Mouse (Mus musculus): ENCODE data around the gene Ccdc155.

Gene Ccdc155

DNA sequence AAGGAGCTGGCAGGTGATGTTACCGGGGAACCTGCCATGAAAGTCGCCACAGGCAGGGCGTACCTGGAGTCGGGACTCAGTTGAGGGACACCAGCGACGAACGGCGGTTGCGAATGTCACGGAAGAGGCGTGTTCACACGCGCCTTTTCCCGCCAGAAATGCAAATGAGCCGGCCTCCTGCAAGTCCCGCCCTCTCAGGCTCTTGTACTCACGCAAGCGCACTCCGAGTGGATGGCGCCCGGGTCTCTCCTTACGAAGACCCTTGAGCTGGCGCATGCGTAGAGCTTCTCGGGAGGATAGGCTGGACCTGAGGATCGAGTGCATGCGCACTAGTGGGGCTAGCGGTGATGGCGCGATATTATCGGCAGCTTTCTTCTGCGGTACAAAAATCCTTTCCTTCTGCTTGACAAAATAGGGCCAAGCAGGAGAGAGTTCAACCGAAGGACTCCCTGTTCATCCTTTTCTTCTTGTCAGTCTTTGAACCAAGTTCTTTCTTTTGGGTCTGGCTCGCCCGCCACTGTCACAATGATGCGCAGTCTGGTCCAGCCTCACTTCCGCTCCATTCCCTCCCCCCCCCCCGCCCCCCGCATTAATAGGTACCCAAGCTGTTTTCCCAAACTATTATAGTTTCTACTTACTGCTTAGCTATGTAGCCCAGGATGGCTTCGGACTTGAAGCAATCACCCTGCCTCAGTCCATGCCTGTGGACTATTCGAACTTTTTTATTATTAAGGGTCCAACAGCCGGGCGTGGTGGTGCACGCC, at the start of gene Ccdc155:
Gene Ccdc155, minus strand, starts transcription at position 513 of the 764 bp plus-strand sequence.
- in situ Hi-C loops (cut with MboI; ENCODE audit: unreplicated experiment in 2 of 2), result loop anchor here (5.0 kb wide), 4 partner anchors 33 to 122 kb away; partner anchors contain the start of gene Cd37 (in 1 of the 2)

- in situ Hi-C loops (cut with MboI; ENCODE audit: unreplicated experiment in 2 of 2), result no loop called here
Observed at GRCm38 (mm10) chr7:45253806-45254205, 49.1 kb upstream of the Ccdc155 start.

DNA sequence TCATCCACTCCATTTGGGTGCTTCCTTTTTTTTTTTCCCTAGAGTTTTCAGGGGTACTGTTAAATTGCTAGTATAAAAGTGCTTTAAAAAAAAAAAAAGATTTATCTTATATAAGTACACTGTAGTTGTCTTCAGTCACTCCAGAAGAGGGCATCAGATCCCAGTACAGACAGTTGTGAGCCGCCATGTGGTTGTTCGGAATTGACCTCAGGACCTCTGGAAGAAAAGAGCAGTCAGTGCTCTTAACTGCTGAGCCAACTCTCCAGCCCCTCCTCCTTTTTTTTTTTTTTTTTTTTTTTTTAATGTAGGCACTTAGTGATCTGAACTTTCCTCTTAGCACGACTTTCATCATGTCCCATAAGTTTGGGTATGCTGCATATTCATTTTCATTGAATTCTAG, 43.0 kb upstream of the Ccdc155 start:
- in situ Hi-C loops (cut with MboI; ENCODE audit: unreplicated experiment in 2 of 2), result no loop called here

- in situ Hi-C loops (cut with MboI; ENCODE audit: unreplicated experiment in 2 of 2), result no loop called here
Observed at GRCm38 (mm10) chr7:45241389-45241749, 36.7 kb upstream of the Ccdc155 start.

GRCm38 (mm10) chr7:45240633-45241388, 36.1 kb upstream of the Ccdc155 start, which contains the start of gene Slc6a16:
Gene Slc6a16, plus strand, starts transcription at chr7:45241085.
- in situ Hi-C loops (cut with MboI; ENCODE audit: unreplicated experiment in 2 of 2), result no loop called here

DNA sequence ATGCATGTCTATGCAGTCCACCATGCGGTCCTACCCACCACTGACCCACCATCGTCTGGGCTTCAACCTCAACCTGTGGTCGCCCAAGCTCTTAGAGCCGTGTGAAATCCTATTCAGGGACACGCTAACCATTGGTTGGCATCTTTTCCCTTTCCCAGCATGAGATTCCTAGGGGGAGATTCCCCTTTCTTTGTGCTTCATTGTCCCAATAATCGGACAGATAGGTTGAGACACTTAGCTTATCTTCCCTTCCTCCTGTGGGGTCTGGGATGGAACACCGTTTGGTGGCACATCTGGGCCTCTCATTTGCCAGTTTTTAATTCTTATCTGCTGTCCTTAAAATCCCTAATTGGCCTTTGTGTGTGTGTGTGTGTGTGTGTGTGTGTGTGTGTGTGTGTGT, 35.4 kb upstream of the Ccdc155 start:
- in situ Hi-C loops (cut with MboI; ENCODE audit: unreplicated experiment in 2 of 2), result no loop called here

DNA sequence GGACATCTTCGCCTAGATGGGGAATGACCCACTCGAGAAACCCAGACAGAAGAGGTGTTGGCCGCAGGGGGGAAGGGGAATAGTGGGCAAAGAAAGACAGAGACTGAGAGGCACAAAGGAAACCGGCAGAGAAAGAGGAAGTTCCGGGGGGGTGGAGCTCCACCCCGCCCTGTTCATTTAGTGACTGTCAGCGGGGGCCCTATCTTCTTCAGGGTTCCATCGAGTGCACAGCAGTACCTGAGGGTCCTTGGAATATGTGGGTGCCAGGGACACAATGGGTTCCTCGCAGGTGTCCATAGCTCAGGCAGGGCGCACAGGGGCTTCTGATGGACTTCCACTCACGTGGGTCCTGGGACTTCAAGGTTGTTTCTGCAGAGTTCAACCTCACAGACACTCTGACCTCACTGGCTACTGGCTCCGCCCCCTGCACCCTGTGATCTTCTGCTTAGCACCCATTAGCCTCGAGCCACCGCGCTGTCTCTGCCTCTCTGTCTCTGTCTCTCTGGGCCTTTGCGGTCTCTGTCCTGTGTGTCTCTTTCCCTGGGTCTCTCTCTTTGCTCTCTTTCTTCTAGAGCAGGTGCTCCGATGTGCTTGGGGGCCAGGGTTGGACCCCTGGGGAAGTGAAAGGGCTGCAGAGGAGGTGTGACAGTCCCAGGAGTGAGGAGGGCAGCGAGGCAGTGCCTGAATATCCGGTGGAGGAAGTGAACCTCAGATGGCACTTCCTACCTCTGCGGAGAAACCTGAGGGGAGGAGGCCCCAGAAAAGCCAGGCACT, 34.2 kb upstream of the Ccdc155 start, which contains the start of gene Cd37:
Gene Cd37, minus strand, starts transcription at position 393 of the 774 bp plus-strand sequence.
- in situ Hi-C loops (cut with MboI; ENCODE audit: unreplicated experiment in 2 of 2), result loop anchor here in 1 of 2 experiments (5.0 kb wide), 1 partner anchor 37 kb away; the partner anchor contains the start of gene Ccdc155

DNA sequence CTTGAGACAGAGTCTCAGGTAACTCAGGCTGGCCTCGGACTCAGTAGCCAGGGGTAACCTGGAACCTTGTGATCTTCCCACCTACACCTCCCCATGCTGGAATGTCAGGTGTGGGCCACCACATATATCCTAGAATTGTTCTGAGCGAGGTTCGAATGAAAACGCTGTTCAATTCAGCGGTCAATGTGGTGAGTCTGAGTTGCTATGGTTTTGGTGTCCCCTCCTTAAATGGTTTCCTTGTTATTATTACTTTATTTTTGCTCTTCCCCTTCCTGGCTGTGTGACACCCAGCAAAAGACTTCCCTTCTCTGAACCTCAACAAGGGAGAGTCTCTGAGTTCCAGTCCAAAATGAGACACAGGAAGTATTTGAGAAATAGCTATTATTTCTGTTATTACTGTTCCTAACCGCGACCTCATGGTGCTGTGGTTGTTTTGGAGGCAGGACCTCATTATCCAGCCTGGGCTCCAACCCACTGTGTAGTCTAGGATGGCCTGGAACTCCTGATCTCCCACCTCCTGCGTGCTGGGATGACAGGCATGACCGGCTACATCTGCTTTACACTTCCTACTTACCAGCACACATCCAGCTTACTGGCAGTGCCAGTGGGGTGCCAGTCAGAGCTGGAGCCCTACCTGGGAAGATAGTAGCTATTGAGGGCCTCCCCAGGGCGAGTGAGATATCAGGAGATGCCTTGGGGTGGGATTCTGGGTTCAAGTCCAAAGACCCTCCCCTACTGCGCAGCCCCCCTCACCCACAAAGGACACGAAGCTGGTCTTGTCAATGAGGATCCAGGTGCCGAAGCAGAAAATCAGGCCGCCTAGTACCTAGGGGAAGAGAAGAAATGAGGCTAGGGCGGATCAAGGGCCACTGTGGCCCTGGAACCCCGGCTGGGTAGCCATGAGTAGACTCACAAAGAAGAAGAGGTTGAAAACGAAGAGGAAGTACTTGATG, 33.3 kb upstream of the Ccdc155 start:
- in situ Hi-C loops (cut with MboI; ENCODE audit: unreplicated experiment in 2 of 2), result loop anchor here in 1 of 2 experiments (5.0 kb wide), 1 partner anchor 36 kb away; the partner anchor contains the start of gene Ccdc155

DNA sequence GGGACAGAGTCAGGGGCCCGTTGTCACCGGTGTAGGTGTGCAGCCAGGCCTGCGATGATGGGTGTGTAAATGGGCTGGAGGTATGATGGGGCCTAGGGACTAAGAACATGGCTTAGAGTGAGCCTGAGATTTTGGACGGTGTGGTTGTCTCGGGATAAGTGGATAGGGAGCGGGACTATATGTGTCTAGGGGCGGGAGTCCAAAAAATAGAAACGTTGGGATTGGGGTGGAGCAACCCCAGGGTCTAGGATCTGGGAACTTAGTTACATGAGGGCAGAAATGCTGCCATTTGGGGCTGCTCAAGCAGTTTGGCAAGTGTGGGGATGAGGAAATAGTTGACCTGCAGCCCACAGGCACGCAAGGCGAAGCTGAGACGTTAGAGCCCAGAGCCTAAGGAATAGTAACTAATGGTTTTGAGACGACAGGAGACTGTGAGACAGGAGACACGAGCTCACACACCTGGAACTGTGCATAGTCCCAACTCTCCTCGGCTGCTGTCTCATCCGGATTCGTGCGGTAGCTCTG, 31.0 kb upstream of the Ccdc155 start:
- in situ Hi-C loops (cut with MboI; ENCODE audit: unreplicated experiment in 2 of 2), result loop anchor here in 1 of 2 experiments (5.0 kb wide), 1 partner anchor 33 kb away; the partner anchor contains the start of gene Ccdc155

- in situ Hi-C loops (cut with MboI; ENCODE audit: unreplicated experiment in 2 of 2), result loop anchor here in 1 of 2 experiments (5.0 kb wide), 1 partner anchor 33 kb away; the partner anchor contains the start of gene Ccdc155
Observed at GRCm38 (mm10) chr7:45234922-45235571, 30.4 kb upstream of the Ccdc155 start.

GRCm38 (mm10) chr7:45234333-45234841, 29.7 kb upstream of the Ccdc155 start:
- in situ Hi-C loops (cut with MboI; ENCODE audit: unreplicated experiment in 2 of 2), result no loop called here

DNA sequence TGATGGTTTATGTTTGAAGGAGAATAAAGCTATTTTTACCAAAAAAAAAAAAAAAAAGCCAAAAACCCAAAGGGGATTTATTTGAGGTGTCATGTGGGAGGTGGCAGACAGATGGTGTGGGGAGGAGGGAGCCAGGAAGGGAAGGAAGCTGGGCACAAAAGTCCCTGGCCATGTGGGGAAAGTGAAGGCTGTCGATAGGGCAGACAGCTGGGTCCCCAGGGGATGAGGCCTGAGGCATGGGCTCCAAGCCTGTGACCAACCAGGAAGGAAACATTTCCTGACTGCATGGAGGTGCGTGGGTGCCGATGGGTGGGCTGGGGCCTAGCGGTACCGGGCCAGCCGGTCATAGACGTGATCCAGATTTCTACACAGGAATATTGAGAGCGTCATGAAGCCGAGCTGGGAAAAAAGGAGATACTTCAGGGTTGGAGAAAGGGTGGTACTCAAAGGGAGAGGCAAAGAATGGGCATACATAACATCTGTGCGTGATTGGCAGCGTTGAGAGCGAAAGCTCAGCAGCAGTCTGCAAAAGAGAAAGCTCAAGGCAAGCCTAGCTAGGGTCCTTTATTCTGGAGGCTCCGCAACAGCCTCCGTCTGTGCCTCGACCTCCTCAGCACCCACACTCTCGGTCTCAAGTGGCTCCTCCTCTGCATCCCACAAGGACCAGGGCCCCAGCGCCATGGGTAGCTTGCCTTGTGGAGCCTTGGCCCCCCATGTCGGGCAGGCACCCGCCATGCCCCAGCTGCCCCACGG, 29.1 kb upstream of the Ccdc155 start:
- in situ Hi-C loops (cut with MboI; ENCODE audit: unreplicated experiment in 2 of 2), result no loop called here

DNA sequence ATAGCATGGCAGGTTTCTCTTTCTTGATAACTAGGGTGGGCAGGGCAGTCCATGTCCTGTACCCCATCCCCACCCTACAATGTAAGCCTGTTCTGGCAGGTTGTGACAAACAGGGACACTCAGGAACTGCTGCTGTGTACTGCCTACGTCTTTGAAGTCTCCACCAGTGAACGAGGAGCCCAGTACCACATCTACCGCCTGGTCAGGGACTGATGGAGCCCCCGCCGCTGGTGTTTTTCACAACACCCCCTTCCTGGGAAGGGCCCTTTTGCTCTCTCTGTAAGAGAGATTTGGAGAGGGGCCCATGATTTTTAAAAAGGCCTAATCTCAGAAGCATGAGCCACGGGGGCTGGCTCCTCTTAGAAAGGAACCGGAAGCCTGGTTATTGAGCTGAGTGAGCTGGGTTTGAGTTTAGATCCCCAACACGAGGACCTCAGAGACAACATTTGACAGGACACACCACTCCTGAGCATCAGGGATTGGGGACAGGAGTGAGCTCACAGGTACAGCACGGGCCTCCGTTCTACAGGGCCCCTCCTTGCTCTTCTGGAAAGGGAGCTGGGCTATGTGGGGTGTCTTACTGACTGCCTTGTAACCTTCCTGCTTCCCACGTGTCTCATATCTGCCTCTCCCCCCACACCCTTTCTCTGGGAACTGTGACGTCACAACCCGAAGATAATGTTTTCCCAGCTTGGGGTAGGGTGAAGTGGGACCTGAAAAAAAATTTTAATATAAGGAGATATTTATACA, 28.2 kb upstream of the Ccdc155 start:
- in situ Hi-C loops (cut with MboI; ENCODE audit: unreplicated experiment in 2 of 2), result no loop called here

DNA sequence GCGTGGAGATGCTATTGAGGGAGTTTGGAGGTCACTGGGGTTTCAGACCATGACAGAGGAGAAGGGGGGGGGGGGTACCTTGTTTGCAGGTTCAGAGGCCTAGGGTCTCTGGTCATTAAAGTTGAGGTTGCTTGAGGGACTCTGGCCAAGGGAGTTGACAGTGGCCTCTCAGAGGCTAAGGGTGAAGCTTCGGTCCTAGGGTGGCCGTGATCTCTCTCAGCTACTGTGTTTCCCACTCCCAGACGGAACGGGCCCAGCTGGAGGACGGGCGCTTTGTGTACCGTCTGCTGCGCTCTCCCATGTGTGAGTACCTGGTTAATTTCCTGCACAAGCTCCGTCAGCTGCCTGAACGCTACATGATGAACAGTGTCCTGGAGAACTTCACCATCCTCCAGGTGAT, 27.2 kb upstream of the Ccdc155 start:
- in situ Hi-C loops (cut with MboI; ENCODE audit: unreplicated experiment in 2 of 2), result no loop called here

DNA sequence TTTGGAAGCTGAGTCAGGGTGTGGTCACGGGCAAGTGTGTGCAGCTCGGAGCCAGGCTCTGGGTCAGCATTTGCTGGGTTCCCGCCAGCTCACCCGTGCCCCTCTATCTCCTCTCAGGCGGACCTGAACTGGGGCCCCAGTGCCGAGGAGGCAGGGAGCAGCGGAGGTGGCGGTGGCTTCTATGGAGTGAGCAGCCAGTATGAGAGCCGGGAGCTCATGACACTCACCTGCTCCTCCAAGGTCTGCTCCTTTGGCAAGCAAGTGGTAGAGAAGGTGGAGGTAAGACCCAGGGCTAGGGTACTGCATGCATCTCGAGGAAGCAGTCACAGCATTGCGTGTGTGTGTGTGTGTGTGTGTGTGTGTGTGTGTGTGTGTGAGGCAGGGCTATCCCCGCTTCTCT, 26.5 kb upstream of the Ccdc155 start:
- in situ Hi-C loops (cut with MboI; ENCODE audit: unreplicated experiment in 2 of 2), result no loop called here

DNA sequence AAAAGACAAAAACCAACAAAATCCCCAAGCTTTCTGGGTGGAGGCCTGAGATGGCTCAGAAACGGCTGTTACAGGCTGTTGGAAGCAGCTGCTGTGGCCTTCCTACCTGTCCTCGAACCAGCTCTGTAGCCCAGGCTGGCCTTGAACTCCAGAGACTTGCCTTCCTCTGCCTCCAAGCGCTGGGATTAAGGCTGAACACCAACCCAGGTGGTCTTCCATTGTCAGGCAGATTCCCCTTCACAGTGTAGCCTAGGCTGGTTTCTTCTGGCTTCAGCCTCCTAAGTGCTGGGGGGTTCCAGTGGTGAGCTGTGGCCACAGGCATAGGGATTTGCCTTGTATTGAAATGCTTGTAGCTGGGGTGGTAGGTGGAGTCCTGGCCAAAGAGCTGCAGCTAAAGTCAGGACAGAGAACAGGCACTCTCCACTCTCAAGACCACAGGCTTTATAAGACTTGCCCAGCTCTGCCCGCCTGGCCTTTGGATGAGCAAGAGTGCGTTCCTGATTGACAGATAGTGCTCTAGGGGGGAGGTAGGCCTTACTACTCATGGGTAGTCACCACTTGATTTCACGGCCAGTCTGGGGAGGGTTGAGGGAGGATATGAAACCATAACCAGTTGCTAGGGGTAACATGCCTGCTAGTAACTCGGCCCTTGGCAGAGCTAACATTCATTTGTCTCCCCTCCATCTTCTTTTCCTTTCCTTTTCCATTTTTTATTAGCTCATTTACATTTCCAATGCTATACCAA, 24.9 kb upstream of the Ccdc155 start:
- in situ Hi-C loops (cut with MboI; ENCODE audit: unreplicated experiment in 2 of 2), result no loop called here
